Mouse (Mus musculus): ENCODE data around the gene Wbp1. TPM values are rescaled to one million over a fixed set of nuclear protein-coding genes. Genes with fewer than 3 reads are reported as not detected.
A peak's percentile ranks its signal among the peaks of the same experiment; 100 is the strongest.

Gene Wbp1
- polyA plus RNA-seq, 1 experiment: 93.1 TPM

DNA sequence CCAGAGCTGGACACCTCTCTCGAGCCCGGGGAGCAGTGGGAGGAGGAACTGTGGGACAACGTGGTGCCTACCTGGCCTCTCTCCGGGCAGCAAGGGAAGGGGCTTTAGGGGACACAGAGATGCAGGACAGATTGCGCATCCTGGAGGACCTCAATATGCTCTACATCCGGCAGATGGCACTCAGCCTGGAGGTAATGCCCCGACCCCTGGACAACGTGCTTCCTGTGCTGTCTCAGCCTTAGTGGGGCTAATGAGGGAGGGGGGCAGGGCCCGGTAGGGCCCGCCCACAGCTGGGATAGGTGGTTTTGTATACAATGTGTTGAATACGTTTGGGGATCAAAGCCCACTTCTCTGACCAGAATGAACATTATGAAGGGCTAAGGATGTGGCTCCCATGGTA, 16.7 kb upstream of the Wbp1 start:
- WGBS: 7% methylated on average over 11 of the region's 11 CpGs
- peak overlapping the region; percentile 20 for H3K4me3 ChIP-seq (replicated peaks; ENCODE audit: insufficient read depth, low read depth, low read length)

DNA sequence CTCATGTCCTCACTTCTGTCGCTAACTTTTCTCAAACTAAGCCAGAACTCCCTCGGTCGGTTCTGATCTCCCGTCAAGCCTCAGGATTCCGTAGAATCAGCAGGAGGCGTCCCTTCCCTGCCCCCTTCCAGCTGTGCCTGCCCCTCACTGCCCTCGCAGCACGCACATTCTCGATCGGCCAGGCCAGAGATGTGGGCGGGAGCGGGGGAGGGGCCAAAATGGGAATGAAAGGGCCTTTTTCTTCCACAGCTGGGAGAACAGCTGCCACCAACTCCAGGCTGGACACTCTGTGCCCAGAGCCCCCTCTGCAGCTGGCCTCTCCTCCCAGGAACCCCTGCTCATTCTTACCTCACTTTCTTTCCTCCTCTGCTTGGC, 16.2 kb upstream of the Wbp1 start:
- Histone ChIP-seq H3K27me3 (ENCODE audit: control insufficient read depth, insufficient read depth, low read length) (no peaks in the 10 kb centered on the region; the same call in 1 of the 2 replicates), H3K27ac (ENCODE audit: insufficient read depth, low read length) (peak overlapping the region; percentile 51; the same call in 1 of the 2 replicates), H3K4me3 (replicated peaks; ENCODE audit: insufficient read depth, low read depth, low read length) (peak overlapping the region; percentile 41), H3K4me1 (ENCODE audit: control insufficient read depth, insufficient read depth, low read length) (no peaks in the 10 kb centered on the region)
- 4% methylated on average over 12 of the region's 12 CpGs for WGBS
- peak in 1 of 2 experiments; percentile 58 for DNase-seq
- TF ChIP-seq CTCF (IDR thresholded peaks at IDR 0.05; ENCODE audit: borderline replicate concordance, insufficient read depth, low read depth, low read length) (no peak), POLR2A (IDR thresholded peaks at IDR 0.05; ENCODE audit: borderline replicate concordance, insufficient read depth, low read length) (no peak)

More for the DNA sequence above, 16.7 kb upstream of the Wbp1 start:
- Histone ChIP-seq H3K27ac (ENCODE audit: insufficient read depth, low read length) (peak overlapping the region; percentile 72; the same call in 1 of the 2 replicates), H3K27me3 (ENCODE audit: control insufficient read depth, insufficient read depth, low read length) (no peaks in the 10 kb centered on the region; the same call in 1 of the 2 replicates), H3K4me1 (ENCODE audit: control insufficient read depth, insufficient read depth, low read length) (no peaks in the 10 kb centered on the region)
- DNase-seq: no peak
- TF ChIP-seq POLR2A (IDR thresholded peaks at IDR 0.05; ENCODE audit: borderline replicate concordance, insufficient read depth, low read length) (no peak), CTCF (IDR thresholded peaks at IDR 0.05; ENCODE audit: borderline replicate concordance, insufficient read depth, low read depth, low read length) (no peak)

DNA sequence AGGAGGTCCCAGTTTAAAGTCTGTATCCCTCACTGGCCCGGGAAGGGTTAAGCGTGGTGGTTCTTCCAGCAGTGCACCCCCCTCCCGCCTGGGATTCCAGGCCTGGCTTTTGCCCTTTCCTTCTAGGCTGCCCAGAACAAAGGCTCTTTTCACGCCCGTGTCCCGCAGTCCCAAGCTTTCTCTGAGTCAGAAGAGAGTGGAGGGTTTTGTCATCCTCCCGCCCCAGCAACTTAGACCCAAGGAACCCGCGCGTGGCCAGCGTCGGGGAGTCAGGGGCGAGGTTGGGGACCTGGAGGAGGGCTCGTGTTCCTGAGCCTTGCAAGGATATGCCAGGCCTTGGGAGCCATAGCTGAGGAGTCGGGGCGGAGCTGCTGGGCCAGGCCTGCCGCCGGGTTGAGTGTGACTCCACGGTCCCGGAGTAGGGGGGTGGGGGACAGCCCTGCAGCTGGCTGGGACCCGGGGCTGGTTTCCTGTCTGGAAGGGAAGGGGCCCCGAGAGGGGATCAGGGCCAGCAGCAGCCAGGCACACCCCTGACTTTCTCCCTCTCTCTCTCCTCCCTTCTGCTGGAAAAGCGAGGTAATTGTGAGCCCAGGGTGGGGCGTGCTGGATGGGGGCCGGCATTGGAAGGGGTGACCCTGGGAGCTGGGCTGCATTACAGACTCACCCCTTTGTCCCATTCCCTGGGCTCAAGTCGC, 15.7 kb upstream of the Wbp1 start:
- peak overlapping the region; percentile 55; the same call in 1 of the 2 replicates for H3K27ac ChIP-seq (ENCODE audit: insufficient read depth, low read length)
- H3K4me3 ChIP-seq (replicated peaks; ENCODE audit: insufficient read depth, low read depth, low read length): peak overlapping the region; percentile 41
- H3K27me3 ChIP-seq (ENCODE audit: control insufficient read depth, insufficient read depth, low read length): no peaks in the 10 kb centered on the region; the same call in 1 of the 2 replicates
- whole genome bisulfite sequencing: 14% methylated on average over 24 of the region's 26 CpGs
- no peak for TF ChIP-seq POLR2A (IDR thresholded peaks at IDR 0.05; ENCODE audit: borderline replicate concordance, insufficient read depth, low read length)
- no peak for TF ChIP-seq CTCF (IDR thresholded peaks at IDR 0.05; ENCODE audit: borderline replicate concordance, insufficient read depth, low read depth, low read length)
- DNase-seq: no peak
- no peaks in the 10 kb centered on the region for H3K4me1 ChIP-seq (ENCODE audit: control insufficient read depth, insufficient read depth, low read length)

DNA sequence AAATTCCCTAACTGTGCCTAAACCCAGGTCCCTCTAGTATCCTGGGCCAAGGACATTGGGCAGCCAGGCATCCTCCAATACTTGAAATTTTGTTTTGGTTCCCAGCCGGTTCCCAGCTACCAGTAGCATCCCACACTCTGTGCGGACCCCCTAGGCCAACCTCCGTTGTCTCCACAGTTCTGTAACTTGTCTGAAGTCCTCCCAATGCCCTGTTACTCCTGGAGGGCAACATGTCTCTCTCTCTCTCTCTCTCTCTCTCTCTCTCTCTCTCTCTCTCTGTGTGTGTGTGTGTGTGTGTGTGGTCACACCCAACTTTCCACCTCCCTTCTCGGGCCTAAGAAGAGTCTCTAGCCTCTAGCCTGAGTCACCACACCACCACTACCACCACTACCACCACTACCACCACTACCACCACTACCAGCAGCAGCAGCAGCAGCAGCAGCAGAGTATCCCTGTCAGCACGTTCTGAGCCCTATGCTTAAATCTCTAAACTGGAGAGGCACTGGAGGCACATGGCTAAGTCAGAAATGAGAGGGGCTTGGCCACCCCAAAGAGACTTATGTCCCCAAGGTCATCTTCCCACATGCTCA, 15.0 kb upstream of the Wbp1 start:
- H3K27ac ChIP-seq (ENCODE audit: insufficient read depth, low read length): peak overlapping the region; percentile 55; the same call in 1 of the 2 replicates
- no peaks in the 10 kb centered on the region for H3K4me1 ChIP-seq (ENCODE audit: control insufficient read depth, insufficient read depth, low read length)
- DNase-seq: no peak
- WGBS: 48% methylated on average over 5 of the region's 5 CpGs
- H3K27me3 ChIP-seq (ENCODE audit: control insufficient read depth, insufficient read depth, low read length): no peaks in the 10 kb centered on the region; the same call in 1 of the 2 replicates
- TF ChIP-seq POLR2A (IDR thresholded peaks at IDR 0.05; ENCODE audit: borderline replicate concordance, insufficient read depth, low read length) (no peak), CTCF (IDR thresholded peaks at IDR 0.05; ENCODE audit: borderline replicate concordance, insufficient read depth, low read depth, low read length) (no peak)
- H3K4me3 ChIP-seq (replicated peaks; ENCODE audit: insufficient read depth, low read depth, low read length): peak overlapping the region; percentile 28

DNA sequence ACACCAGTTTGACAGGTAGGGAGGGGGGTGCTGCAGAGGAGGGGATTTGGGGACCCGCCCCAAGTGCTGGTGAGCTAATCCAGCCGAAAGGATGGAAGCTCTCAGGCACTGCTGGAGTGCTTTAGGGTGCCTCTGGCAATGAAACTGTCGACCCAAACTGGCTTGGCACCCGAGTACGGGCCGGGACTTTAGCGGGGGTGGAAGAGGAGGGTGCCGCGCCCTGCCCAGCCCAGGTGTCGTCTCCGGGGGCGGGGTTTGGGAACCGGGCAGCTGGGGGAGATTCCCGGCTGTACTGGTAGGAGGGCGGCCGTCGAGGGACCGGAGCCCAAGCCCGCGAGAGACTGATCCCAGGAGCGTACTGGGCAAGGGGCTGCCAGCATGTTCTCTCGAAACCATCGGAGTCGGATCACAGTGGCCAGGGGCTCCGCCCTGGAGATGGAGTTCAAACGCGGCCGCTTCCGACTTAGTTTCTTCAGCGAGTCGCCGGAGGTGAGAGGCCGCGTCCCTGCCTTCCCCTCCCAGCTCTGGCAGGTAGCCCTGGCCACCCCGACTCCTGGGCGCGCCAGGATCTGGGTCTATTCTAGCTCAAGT, 14.3 kb upstream of the Wbp1 start:
- TF ChIP-seq CTCF (IDR thresholded peaks at IDR 0.05; ENCODE audit: borderline replicate concordance, insufficient read depth, low read depth, low read length) (no peak), POLR2A (IDR thresholded peaks at IDR 0.05; ENCODE audit: borderline replicate concordance, insufficient read depth, low read length) (no peak)
- DNase-seq: no peak
- H3K4me1 ChIP-seq (ENCODE audit: control insufficient read depth, insufficient read depth, low read length): no peaks in the 10 kb centered on the region
- 9% methylated on average over 37 of the region's 37 CpGs for WGBS
- no peak overlapping the region for H3K4me3 ChIP-seq (replicated peaks; ENCODE audit: insufficient read depth, low read depth, low read length)
- H3K27ac ChIP-seq (ENCODE audit: insufficient read depth, low read length): no peak overlapping the region
- H3K27me3 ChIP-seq (ENCODE audit: control insufficient read depth, insufficient read depth, low read length): no peaks in the 10 kb centered on the region; the same call in 1 of the 2 replicates

DNA sequence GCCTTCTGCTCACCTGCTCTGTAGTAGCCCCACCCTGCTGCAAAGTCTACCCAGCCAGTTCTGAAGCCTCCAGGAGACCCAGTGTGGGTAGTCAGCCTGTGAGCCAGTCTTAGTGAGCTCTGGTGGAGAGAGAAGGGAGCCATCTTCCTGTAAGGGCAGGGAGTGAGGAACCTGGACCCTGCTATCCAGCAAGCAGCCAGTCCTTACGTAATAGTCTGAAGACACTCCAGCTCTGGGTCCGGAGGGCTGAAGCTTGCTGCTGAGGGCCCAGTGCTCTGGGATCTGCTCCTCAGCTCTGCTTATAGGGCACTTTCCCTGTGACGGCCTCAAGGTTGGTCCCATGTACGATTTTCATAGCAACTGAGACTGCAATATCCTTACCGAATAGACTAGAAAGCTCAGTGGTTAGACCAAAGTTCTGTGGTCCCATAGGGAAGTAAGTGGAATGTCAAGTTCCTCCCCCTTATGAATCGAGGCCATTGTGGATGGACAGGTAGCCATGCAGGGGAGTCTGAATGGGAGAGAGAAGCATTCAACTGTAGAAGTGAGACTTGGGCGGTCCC, 13.7 kb upstream of the Wbp1 start, which contains the start of gene Rtkn:
TSS of gene Rtkn (plus strand) at position 513 of the 563 bp plus-strand sequence.
- TF ChIP-seq POLR2A (IDR thresholded peaks at IDR 0.05; ENCODE audit: borderline replicate concordance, insufficient read depth, low read length) (no peak), CTCF (IDR thresholded peaks at IDR 0.05; ENCODE audit: borderline replicate concordance, insufficient read depth, low read depth, low read length) (no peak)
- no peak within 1 kb of the TSS for H3K4me3 ChIP-seq (replicated peaks; ENCODE audit: insufficient read depth, low read depth, low read length)

DNA sequence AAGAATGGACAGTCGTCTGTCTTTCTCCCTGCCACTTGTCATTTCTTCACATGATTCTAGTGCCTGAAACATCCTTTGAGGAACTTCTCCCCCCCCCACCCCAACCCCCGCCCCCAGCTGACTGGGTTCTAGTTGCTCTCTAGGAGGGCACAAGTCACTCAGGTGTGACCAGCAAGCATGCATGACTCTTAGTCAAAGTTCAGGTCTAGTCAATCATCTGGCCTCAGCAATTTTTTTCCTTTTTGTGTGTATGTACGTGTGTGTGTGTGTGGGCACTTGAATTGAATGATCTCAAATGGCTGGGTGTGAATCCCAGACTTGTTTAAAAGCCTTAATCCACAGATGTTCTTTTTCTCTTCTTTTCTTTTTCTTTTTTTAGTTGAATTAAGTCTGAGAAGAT, 12.9 kb upstream of the Wbp1 start:
- Histone ChIP-seq H3K27ac (ENCODE audit: insufficient read depth, low read length) (no peak overlapping the region), H3K4me3 (replicated peaks; ENCODE audit: insufficient read depth, low read depth, low read length) (no peak overlapping the region), H3K27me3 (ENCODE audit: control insufficient read depth, insufficient read depth, low read length) (no peaks in the 10 kb centered on the region; the same call in 1 of the 2 replicates), H3K4me1 (ENCODE audit: control insufficient read depth, insufficient read depth, low read length) (no peaks in the 10 kb centered on the region)
- TF ChIP-seq POLR2A (IDR thresholded peaks at IDR 0.05; ENCODE audit: borderline replicate concordance, insufficient read depth, low read length) (no peak), CTCF (IDR thresholded peaks at IDR 0.05; ENCODE audit: borderline replicate concordance, insufficient read depth, low read depth, low read length) (no peak)
- DNase-seq: no peak
- WGBS: 58% methylated on average over 3 of the region's 3 CpGs

More for the DNA sequence above, 13.7 kb upstream of the Wbp1 start, which contains the start of gene Rtkn:
- Histone ChIP-seq H3K27me3 (ENCODE audit: control insufficient read depth, insufficient read depth, low read length) (no peaks in the 10 kb centered on the region; the same call in 1 of the 2 replicates), H3K27ac (ENCODE audit: insufficient read depth, low read length) (0 out of 2 replicates have a peak within 1 kb of the TSS, but pooled peaks have one; percentile 55), H3K4me1 (ENCODE audit: control insufficient read depth, insufficient read depth, low read length) (no peaks in the 10 kb centered on the region)
- 68% methylated on average over 7 of the region's 7 CpGs for WGBS
- DNase-seq: no peak
